Mouse (Mus musculus): ENCODE results near the gene Pik3r5.

The Pik3r5 gene

DNA sequence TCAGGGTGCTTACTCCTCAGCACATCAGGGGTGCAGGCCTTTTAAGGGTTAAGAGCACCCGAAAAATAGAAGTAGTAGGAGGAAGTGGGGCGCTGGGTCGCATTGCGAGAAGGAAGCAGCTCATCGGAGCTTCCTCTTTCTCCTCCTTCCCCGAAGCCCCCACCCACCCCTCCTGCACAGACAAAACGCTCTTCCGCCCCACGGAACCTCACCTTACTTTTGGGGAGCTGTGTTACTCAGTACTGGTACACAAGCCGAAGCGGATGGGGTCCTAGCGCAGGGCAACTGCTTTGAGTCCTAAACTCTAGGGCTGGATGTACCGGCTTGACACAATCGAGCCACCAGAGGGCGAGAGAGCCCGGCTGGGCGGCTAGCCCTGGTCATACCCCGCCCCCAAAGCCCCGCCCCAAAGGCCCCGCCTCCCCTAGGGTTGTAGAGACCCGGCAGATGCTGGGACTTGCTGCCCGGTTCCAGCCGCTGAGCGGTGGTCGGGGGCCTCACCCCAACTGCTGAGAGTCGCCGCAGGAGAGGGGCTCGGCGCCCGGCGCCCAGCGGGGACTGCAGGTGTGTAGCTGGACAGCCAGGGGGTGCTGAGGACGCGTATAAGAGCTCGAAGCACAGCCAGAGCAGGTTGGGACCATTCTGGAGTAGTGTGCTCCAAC lies at the start of gene Pik3r5:
Gene Pik3r5, plus strand, starts transcription at position 423 of the 662 bp plus-strand sequence.
- peak; percentile 84 to 86 for DNase-seq (ENCODE audit: low spot score in 2 of 2)

DNA sequence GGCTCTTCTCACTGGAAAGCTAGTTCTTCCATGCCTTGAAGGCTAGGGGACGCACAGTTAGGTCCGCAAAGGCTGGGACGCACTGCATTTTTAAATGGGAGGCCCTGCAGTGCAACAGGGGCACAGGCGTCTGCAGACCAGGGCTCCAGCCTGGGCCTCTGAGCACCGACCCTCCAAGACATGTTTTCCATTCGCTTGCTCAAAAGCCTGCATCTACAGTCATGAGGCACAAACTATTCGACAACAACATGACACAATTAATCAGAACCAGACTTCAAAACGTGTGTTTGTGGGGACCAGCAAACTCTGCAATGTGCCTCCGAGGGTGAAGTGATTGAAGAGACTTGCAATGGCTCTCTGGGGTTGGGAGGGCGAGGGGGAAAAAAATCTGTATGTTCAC lies 48.4 kb upstream of the Pik3r5 start:
- DNase-seq (ENCODE audit: low spot score in 2 of 2), result no peak

DNA sequence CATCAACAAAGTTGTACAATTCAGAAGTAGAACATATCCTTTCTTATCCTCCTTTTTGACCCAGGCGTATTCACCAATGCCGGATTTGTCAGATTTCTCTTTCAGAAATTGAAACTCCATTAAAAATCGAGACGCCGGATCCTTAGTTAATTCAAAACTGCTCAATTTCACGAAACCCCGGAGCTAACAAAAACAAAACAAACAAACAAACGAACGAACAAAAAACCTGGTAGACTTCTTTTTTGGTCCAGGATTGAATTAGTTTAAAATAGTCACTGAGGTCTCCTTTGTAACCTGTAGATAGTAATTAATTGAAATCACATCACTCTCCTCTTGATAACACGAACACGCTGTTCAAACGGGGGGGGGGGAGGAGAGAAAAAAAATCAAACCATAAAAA lies 47.8 kb upstream of the Pik3r5 start:
- DNase-seq (ENCODE audit: low spot score in 2 of 2), result no peak

DNA sequence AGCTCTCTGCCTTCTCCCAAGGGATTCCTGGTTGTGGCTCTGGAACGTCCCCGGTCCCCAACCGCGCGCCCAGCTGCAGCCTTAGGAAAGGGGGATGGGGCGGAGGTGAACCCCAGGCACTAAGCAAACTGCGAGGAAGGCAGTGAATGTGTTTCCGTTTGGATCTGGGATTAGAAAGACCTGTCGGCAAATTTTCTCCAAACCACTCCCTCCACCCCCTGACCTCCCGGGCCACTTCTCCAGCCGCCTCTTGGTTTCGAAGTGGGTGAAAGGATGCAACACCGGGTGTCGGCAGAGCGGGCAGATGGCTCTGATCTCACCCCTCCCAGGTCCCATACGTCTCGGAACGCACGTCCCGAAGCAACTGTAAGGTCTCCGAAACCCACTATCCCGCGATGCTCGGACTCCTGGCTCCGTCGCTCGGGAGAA lies 47.3 kb upstream of the Pik3r5 start:
- no peak for DNase-seq (ENCODE audit: low spot score in 2 of 2)

DNA sequence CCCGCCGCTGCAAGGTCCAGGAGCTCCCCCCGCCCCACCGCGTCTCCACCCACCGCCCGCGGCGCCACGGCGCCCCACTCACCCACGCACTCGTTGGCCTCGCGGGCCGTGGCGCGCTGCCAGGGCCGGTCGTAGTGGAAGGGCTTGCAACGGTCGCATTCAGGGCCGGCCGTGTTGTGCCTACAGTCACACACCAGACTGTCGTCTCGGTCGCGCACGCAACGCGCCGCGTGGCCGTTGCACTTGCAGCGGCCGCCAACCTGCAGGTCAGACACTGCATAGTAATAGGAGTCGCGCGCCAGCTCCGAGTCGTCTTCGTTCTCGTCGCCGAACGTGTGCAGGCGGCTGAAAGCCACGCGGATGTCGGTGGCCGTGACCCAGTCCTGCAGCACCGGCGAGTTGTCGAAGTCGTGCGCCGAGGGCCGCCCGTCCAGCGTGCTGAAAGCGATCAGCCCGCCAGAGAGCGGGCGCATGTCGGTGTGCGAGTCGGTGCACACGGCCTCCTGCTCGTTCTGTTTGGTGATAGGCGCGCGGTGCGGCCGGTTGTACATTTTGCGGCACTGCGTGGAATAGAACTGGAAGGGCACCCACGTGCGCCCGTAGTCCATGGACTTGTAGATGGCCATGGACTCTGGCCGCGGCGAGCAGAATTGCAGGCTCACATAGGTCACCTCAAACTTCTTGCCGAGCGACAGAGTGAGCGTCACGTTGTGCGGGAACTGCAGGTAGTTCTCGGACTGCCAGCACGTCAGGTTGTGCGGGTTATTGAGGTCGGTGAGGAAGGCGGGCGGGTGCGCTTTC lies 46.7 kb upstream of the Pik3r5 start:
- DNase-seq (ENCODE audit: low spot score in 2 of 2), result no peak

DNA sequence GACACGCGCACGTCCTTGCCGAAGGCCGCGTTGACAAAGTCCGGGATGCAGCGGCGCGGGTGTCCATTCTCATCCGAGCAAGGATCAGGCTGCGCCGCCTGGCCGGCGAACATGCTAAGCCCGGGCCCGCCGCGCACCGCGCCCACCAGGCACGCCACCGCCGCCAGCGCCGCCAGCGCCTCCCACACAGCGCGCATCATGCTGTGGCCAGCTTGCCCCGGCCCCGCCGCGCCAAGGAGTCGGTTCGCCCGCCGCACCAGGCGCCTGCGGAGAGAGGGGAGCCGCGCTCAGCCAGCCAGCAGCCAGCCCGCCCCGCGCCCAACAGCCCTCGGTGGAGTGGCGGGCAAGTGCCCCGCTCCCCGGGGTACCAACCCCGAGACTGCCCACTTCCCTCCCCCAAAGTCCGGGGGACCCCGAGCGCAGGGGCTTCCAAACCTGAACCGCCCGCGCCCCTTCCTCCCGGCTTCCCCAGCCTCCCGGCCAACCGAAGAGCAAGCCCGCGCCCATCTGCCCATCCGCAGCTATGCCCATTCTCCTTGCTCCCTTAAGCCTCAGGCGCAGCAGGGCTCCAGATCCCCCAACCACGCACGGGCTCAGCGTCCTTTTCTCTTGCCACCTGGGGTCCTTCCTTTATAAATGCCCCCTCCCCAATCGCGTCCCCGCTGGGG lies 45.9 kb upstream of the Pik3r5 start:
- DNase-seq (ENCODE audit: low spot score in 2 of 2), result no peak

DNA sequence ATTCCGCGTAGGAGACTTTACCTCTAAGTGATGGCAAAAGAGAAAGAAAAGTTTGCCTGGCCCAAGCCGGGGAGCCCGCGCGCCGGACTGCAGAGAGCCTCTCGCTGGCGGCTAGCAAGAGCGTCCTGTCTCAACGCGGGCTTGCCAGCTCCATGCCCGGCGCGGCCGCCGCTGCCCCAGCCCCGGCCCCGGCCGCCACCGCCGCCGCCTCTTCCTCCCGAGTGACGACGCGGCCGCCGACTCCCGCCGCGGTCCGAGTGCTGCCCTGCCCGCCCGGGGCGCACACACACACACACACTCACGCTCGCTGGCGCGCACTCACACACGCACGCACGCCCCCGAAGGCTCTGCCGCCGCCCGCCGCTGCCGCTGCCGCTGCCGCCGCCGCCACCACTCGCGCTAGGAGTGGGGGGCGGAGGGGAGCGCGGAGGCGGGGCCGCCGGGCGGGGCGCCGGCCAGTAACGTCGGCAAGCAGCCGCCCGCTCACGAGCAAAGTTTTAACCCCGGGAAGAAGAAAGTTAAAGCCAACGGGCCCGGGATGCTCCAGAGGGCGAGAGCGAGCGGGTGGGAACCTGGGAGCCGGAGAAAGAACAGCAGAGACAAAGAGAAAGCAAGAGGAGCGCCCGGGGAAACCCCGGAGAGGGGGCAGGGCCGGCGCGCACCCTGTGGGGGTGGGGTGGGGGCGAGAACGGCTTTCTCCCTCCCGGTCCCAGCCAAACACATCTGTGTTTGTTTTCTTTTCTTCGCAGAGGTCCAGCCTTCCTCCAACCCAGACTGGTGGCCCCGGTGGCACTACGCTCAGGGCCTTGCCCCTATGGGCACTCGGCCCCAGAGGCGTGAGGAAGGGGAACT lies 45.1 kb upstream of the Pik3r5 start:
- no peak for DNase-seq (ENCODE audit: low spot score in 2 of 2)

DNA sequence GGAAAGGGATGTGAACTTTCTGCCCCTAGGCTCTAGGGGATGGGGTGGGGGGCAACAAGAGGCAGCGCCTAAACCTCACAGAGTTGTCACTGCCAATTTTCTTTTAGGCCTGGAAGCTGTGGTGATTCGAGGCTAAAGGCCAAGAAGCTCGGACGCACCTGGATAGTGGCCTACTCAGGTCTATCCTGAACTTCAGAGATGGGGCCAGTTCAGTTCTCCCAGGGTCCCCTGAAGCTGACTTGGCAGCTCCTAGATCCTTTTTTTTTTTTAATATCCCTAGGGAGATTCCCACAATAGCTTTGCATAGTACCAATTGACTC lies 44.5 kb upstream of the Pik3r5 start:
- no peak for DNase-seq (ENCODE audit: low spot score in 2 of 2)

DNA sequence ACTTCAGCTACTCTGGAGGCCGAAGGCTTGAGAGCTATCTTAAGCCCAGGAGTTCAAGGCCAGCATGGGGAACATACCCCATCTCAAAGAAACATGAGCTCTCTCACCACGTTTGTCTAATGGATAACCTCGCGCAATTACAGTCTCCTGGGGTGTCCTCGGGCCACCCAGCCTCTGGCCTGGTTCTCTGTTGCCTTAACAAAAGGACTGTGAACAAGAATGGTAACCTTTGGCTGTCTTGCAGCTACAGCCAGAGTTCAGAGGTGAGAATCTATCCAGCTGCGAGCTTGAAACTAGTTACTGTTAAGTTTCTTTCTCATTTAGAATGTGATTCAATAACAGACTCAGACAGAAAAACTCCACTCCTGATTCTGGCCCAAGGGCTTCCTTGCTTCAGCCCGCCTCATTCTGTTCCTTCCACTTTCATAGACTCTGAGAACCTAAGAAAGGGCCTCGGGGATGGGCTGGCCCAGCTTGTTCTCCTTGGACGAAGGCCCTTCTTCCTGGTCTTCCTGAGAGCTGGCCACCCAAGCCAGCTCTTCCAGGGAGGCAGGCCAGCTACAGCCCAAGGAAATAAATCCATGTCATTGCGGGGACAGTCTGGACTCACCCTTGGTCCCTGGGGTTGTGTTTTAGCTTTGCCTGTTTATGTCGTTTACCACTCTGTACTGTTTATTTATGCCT lies 43.8 kb upstream of the Pik3r5 start:
- DNase-seq (ENCODE audit: low spot score in 2 of 2), result no peak

DNA sequence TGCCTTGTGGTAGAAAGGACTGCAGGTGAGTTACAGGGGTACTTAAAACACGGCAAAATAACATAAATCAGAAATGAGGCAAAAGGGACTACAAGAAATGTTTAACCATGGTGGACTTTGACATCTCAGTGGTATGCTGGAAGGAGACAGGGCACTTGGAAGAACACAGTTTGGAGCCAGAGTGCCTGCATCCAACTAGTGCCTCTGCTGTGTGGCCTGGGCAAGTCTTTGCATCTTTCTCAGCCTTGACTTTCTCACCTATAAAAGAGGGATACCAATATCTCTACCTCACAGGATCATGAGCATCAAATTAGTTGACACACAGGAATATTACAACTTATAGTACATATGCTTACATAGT lies 43.3 kb upstream of the Pik3r5 start:
- no peak for DNase-seq (ENCODE audit: low spot score in 2 of 2)

DNA sequence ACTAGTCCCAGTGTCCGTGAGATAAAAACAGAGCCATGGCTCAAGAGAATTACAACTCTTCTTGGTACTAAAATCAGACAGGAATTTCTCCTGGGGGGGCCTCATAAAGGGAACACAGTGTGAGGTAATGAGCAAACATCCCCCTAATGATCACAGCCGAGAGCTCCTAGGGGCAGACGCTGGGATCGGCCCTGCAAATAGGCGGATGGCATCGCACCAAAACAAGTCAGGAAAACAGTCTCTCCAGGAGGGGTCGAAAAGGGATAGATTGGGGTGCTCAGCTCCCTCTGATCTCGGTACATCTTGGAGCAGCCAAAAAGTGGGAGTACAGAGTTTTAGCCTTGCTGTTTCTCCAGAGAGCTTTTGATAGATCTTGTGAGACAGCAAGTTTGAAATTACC lies 42.3 kb upstream of the Pik3r5 start:
- no peak for DNase-seq (ENCODE audit: low spot score in 2 of 2)

DNA sequence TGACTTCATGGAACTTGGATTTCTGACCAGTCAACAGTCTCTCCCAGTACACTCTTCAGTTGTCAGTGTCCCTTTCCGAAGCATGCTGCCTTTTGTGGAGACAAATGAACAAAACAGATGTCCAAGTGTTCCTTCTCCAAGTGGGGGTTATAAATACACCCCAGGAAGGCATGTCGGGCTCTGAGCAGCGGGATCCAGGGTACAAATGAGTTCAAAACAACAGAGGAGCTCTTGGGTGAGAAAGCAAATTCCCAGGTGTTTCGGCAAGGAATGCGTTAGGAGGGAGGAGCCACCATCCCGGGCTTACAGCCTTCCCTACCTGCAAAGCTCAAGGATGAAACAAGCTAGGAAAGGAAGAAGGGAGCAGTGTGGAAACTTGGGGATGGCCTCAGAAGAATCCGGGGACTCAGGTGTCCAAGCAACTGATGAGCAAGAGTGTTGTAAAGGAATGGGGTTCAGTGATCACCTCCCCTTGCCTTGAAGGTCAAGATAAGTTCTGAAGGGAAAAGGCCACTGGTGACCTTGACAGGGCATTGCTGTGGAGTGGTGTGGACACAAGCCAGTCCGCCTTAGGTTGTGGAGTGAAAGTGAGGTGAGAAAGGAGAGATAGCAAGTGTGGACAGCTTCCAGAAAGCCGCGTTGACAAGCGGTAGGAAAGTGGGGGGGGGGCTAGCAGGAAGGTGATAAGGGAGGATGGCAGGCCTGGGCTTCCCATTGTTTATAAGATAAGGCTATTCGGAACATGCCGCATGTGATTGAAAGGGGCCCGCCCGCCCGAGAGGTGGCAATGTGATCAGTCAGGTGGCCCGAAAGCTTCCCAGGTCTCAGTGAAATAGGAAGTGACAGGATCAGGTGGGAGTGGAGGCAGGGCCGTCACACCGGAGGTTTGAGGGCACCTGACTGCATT lies 41.3 kb upstream of the Pik3r5 start:
- DNase-seq (ENCODE audit: low spot score in 2 of 2), result no peak

DNA sequence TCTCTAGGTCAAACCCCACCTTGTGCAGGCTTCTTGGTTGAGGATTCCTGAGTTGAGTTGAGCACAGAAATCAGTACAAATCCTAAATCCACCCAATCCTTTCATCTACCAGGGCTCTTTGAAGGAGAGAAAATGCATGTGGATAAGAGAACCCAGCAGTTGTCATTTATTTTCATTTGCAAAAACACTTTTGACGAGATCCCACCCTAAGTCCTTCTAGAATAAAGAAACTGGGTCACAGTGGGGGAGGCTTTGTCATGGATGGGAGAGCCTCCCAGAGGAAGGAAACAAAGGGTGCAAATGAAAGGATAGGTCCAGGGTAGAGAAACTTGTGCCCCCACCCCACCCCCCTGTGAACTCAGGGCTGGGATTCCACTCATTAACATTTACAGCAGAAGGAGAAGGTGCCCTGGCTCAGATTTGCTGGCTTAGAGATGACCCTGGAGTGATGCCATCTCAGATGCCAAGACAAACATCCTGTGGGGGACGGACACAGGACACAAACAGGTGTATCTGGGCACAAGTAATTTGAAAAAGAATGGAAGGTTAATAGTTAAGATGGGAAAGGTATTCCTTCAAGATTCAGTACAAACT lies 37.9 kb upstream of the Pik3r5 start:
- DNase-seq (ENCODE audit: low spot score in 2 of 2), result no peak

DNA sequence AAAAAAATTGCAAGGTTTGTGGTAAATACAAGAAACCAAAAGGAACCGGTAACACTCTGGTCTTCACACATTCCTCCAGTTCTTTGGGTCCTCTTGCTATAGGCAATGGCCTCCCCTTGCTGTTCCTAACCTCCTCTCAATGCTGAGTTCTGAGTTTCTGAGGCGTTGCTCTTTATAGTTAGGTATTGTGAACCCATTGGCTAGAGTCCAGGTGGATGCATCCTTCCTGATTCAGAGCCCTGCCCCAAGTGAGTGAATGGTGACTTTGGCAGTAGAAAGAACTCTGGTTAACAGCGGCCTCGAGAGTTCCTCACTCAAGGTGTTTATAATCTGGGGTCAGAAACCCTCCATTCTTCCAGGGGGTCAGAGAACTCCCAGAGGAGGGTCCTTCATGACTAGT lies 37.2 kb upstream of the Pik3r5 start:
- no peak for DNase-seq (ENCODE audit: low spot score in 2 of 2)

DNA sequence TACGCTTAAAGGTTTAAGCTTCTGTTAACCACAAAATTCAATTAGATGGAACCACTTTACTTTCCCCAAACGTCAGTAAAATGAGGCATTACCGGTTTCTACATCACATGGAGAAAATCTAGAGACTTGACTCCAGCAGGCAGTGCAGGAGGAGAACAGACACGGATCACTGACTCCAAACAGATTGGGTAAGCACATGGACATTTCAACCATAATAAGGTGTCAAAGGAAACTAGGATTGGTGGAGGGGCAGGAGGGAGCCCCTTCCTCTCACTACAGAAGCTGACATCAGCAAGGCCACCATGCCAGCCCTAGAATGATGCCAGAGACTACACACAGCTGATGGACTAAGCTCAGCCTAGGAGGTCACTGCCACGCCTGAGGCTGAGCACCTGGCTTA lies 36.4 kb upstream of the Pik3r5 start:
- no peak for DNase-seq (ENCODE audit: low spot score in 2 of 2)

DNA sequence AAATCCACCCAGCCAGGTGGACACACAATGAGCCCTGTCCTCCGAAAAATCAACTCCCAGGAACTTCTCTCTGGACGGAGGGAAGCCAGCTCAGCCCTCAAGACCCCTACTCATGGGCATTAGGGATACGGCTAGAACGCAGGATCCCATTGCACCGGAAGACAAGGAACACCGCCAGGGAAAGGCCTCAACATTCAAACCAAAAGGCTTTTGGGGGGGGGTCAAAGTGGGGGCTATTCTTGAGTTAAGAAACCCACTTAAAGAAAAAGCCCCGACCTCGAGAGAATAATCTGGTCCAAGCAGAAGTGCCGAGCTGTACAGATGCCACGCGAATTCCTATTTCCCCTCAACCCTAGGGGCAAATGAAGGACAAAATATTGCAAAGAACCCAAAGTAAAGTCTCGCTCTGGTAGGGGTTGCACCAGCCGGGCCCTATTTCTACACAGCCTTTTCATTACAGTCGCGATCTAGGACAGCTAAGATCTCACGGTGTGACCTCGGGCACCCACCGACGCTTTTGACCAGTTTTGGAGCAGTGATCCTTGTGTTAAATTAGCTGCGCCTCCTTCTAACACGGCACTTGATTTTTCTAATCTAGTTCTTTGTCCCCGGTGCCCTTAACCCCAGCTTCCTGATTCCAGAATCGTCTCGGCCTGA lies 32.9 kb upstream of the Pik3r5 start:
- DNase-seq (ENCODE audit: low spot score in 2 of 2), result no peak

DNA sequence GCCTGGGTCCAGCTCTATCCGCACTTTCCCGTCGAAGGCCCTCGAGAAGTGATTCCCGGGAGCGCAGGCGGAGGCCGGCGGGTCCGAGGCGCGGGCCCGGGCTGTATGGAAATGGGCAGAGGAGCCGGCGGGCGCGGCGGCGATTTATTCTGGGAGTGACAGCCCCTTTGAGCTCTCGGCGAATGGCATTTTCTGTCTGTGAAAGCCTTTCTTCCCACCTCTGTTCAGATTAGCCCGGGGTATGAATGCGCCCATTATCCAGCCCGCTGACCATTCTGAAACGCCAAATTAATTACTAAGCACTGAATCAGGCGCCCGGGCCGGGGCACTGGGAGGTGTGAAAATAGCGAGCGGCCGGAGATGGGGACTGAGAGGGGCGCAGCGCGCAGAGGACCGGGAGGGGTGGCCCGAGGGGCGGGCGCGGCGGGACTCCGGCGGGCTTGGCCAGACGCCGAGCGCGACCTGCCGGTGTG lies 32.3 kb upstream of the Pik3r5 start:
- no peak for DNase-seq (ENCODE audit: low spot score in 2 of 2)

DNA sequence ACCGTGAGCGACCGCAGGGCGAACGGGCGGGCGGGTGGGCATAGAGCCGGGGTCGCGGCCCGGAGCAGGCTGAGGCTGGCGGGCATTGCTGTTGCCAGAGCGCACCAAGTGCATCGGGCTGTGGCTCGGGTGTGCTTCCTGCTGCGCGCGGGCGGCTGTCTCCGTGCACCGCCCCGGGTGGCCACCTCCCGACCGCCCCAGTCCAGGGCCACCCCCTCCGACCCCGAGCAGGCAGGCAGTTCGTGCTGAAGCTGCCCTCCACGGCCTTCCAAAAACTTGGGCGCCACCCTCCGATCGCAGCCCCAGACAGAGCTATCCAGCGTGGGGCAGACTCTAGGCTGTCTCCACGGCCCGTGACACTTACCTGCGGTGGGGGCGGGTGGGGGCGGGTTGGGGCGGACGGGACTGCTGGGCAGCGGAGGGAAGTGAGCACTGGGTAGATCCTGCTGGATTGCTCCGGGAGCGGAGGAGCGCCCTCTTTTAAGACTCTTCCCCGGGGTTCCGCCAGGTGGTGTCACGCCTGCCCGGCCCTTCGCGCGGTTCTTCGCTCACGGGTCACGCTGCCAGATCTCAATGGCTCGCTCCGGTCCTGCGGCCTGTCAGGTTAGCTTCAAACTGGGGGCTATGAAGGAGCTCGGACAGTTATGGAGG lies 31.8 kb upstream of the Pik3r5 start:
- DNase-seq (ENCODE audit: low spot score in 2 of 2), result no peak

DNA sequence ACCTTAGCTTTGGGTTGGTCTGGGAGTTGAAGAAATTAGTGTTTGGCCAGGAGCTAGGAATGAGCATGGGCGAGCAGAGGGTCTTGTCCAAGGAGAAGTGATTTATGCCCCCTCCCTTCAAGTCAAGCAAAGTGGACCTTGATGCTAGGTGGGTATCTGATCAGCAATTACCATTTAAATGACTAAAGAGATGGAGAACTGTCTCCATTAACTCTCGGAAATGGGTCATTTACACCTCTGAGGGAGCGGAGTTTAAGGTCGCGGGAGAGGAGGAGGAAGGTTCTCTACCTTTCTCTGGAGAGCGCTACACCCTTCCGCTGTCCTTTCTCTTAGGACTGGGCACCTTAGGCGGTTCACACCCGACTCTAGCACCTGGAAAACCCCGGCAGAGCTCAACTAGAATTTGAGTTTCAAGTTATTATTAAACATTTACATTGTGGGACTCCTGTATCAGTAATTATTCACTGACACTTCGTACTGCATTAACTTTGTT lies 31.1 kb upstream of the Pik3r5 start, which contains the start of gene Ntn1:
Gene Ntn1, minus strand, starts transcription at position 97 of the 493 bp plus-strand sequence.
- no peak for DNase-seq (ENCODE audit: low spot score in 2 of 2)
